Mouse (Mus musculus): ENCODE measurements around the gene Dusp1. TPM values are rescaled to one million over a fixed set of nuclear protein-coding genes. Genes with fewer than 3 reads are reported as not detected.

Gene Dusp1
- total and polyA plus RNA-seq, 3 experiments: 33.5 to 80.9 (median 67.7) TPM

DNA sequence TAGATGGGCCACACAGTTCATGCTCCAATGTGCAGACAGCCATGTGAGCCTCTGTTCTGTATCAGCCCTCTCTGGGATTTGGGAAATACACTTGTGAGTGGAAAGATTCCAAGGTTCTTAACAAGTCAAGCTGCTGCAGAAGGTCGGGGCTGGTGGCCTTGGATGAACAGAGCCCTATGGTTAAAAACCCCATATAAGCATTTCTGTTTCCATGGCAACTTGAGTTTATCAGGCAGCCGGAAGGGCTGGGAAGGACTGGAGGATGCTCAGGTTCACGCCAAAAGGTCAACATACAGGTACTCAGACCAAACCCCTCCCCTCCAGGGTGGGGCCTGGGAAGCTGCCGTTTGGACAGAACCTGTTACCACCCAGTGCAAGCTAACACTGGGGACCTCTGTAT lies 97.9 kb downstream of the Dusp1 start:
- DNase-seq: peak; percentile 68

DNA sequence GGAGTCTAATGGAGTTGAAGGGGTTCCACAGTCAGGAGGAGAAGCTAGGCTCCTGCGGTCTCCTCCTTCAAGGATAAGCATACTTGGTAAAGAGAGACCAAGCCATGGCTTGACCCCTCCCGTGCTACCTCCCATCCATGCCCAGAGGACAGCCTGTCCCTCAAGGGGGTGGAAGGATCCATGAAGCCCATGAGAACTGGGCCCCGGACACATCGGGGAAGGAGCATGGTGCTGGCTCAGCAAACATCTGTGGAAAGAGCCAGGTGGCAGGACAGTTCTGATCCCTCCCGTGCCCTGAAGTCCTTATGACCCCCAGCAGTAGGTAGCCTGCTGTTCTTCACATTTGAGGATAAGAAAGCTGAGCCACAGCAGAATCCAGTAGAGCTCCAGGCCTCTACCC lies 98.5 kb downstream of the Dusp1 start:
- DNase-seq: no peak

DNA sequence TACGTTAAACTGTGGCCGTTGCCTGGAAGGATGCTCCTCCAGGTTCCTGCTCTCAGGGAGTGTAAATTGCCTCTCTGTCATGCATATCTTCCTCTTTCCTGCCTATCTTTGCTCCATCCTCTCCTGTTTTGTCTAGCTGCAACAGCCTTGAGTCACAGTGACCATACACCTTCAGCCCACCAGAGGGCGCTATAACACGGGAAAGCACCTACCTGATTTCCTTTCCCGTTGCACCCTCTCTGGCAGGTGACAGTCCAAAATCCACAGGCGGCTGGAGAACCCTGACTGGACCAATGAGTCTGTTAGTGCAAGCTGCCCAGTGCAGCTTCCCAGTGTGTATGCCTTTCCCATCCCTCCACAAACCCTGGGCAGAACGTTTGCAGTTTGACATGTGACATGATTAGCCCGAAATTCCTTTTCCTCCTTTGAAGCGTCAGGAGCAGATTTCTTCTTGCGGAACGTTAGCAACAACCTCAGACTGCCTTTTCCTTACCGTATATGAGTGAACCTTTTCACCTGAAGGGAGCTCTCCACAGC lies 99.2 kb downstream of the Dusp1 start:
- peak; percentile 80 for DNase-seq

GRCm38 (mm10) chr17:26458049-26458448 lies 103.9 kb downstream of the Dusp1 start:
- no peak for DNase-seq

DNA sequence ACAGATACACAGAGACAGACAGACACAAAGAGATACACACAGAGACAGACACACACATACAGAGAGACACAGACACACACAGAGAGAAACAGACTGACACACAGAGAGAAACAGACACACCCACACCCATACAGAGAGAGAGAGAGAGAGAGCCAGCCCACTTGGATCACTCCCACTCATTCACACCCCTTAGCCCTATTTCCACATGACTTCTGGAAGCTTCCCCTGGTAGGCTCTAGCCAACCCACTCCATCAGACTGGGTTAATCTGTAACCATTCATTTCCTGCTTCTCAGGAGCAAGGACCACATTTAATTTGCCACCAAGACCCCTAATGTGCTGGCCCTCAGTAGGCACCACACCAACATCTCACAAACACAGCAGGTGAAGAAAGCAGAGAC lies 104.4 kb downstream of the Dusp1 start:
- no peak for DNase-seq

Small RNA genes lying within 50 kb of the gene (microRNA-seq; reads per million reads assigned to microRNA genes)
- gene Gm22420: 0 reads per million in 2 experiments

Other genes with a start within 250 kb of the Dusp1 start
- 10 to 100 TPM; 31.7 to 48.5 TPM for gene Neurl1b, start 147.3 kb downstream of the Dusp1 start, total RNA-seq (2021)
- 142 and 152 TPM in 2 replicates for gene Neurl1b, start 147.3 kb downstream of the Dusp1 start, polyA plus RNA-seq (2012; rRNA removed)
- gene Ergic1, start 639 bp downstream of the Dusp1 start, total RNA-seq (2021): 100 to 1,000 TPM; 166 to 170 TPM
- gene Ergic1, start 639 bp downstream of the Dusp1 start, polyA plus RNA-seq (2012; rRNA removed): 132 and 156 TPM in 2 replicates
- 100 to 1,000 TPM; 213 to 229 TPM for gene Atp6v0e, start 101.1 kb upstream of the Dusp1 start, total RNA-seq (2021)
- gene Atp6v0e, start 101.1 kb upstream of the Dusp1 start, polyA plus RNA-seq (2012; rRNA removed): 193 and 215 TPM in 2 replicates
- 10 to 100 TPM; 66.8 to 75.4 TPM for gene Crebrf, start 153.5 kb upstream of the Dusp1 start, total RNA-seq (2021)
- 1.2 TPM in 2 replicates for gene Crebrf, start 153.5 kb upstream of the Dusp1 start, polyA plus RNA-seq (2012; rRNA removed)
- 10 to 100 TPM; 22.1 to 22.3 TPM for gene Bnip1, start 218.9 kb upstream of the Dusp1 start, total RNA-seq (2021)
- gene Bnip1, start 218.9 kb upstream of the Dusp1 start, polyA plus RNA-seq (2012; rRNA removed): 10.1 and 12.9 TPM in 2 replicates